Mouse (Mus musculus) heart, embryonic 15.5 days (tissue): ENCODE results near the gene Pan3. TPM values are rescaled to one million over a fixed set of nuclear protein-coding genes. Genes with fewer than 3 reads are reported as not detected.
A peak's percentile ranks its signal among the peaks of the same experiment; 100 is the strongest.

ENCODE experiments used
- ATAC-seq: fragments of 200-750 bp; cut with Nextera tagmentation; replicated peaks from 2 replicates; pipeline ENCODE4 v1.8.0; 2017; ENCODE audit warnings: low read depth, moderate TSS enrichment; ENCODE audit not compliant: insufficient number of reproducible peaks, insufficient read depth, low FRiP score
- H3K27ac ChIP-seq: fragments of 300-500 bp; sonication (generic); 2 replicates; pipeline ENCODE4 v1.5.1; 2015; ENCODE audit warnings: mild to moderate bottlenecking, inconsistent platforms
- H3K27me3 ChIP-seq: fragments of 300-500 bp; sonication (generic); 2 replicates; pipeline ENCODE4 v1.6.1; 2015; ENCODE audit warnings: inconsistent platforms
- H3K36me3 ChIP-seq: fragments of 300-500 bp; sonication (generic); 2 replicates; pipeline ENCODE4 v1.6.1; 2015; ENCODE audit warnings: mild to moderate bottlenecking, inconsistent platforms
- H3K4me1 ChIP-seq: fragments of 300-500 bp; sonication (generic); replicated peaks from 2 replicates; pipeline ENCODE4 v1.6.1; 2015; ENCODE audit warnings: inconsistent platforms
- H3K4me2 ChIP-seq: fragments of 300-500 bp; sonication (generic); 2 replicates; pipeline ENCODE4 v1.6.1; 2015; ENCODE audit warnings: inconsistent platforms, mild to moderate bottlenecking, moderate library complexity
- H3K4me3 ChIP-seq: fragments of 300-500 bp; sonication (generic); 2 replicates; pipeline ENCODE4 v1.5.1; 2015; ENCODE audit warnings: mild to moderate bottlenecking, inconsistent platforms
- H3K9ac ChIP-seq: fragments of 300-500 bp; sonication (generic); 2 replicates; pipeline ENCODE4 v1.6.1; 2015; ENCODE audit warnings: mild to moderate bottlenecking, inconsistent platforms
- H3K9me3 ChIP-seq: fragments of 300-500 bp; sonication (generic); replicated peaks from 2 replicates; pipeline ENCODE4 v1.6.1; 2016; ENCODE audit warnings: inconsistent platforms
- WGBS: fragments of 180-500 bp; shearing (Covaris S2); methylation state at CpG from one replicate; pipeline ENCODE4 v1.1.7; 2015; ENCODE audit warnings: mixed read lengths; 5-methylcytosine and 5-hydroxymethylcytosine counted together
- polyA plus RNA-seq: library from polyadenylated mRNA; unstranded; fragments of >200 nt; fragmentation: Nextera tagmentation; extraction: Ambion mirVana; gene quantifications from 2 replicates; pipeline ENCODE4 v1.2.1, GENCODE M21; 2015

Gene Pan3
- polyA plus RNA-seq, 1 experiment from 2014 or later, result 43.5 TPM

GRCm38 (mm10) chr5:147492511-147492910, 62.5 kb downstream of the Pan3 start:
- H3K4me3 ChIP-seq, result no peak overlapping the region

GRCm38 (mm10) chr5:147493205-147493604, 63.2 kb downstream of the Pan3 start:
- H3K27ac ChIP-seq, result no peak overlapping the region
- no peak for ATAC-seq
- H3K36me3 ChIP-seq, result no peaks in the 10 kb centered on the region
- H3K27me3 ChIP-seq, result no peaks in the 10 kb centered on the region
- H3K4me3 ChIP-seq, result no peak overlapping the region
- no peaks in the 10 kb centered on the region for H3K9me3 ChIP-seq
- peaks cover 12% of the 10 kb centered on the region; the same call in 1 of the 2 replicates for H3K4me1 ChIP-seq
- no peak overlapping the region for H3K9ac ChIP-seq
- H3K4me2 ChIP-seq, result no peak overlapping the region
- WGBS, result 59% methylated on average over 1 of the region's 1 CpGs

More at GRCm38 (mm10) chr5:147492511-147492910, 62.5 kb downstream of the Pan3 start:
- no peak for ATAC-seq
- Histone ChIP-seq H3K27me3 (no peaks in the 10 kb centered on the region), H3K4me1 (peaks cover 12% of the 10 kb centered on the region; the same call in 1 of the 2 replicates), H3K36me3 (no peaks in the 10 kb centered on the region), H3K9me3 (no peaks in the 10 kb centered on the region), H3K4me2 (no peak overlapping the region), H3K27ac (no peak overlapping the region), H3K9ac (no peak overlapping the region)
- 72% methylated on average over 3 of the region's 3 CpGs for WGBS

- Histone ChIP-seq H3K27ac (no peak overlapping the region), H3K9ac (no peak overlapping the region)
- 81% methylated on average over 8 of the region's 8 CpGs for WGBS
These were observed 63.7 kb downstream of the Pan3 start for GRCm38 (mm10) chr5:147493685-147494084.

GRCm38 (mm10) chr5:147494388-147494787, 64.4 kb downstream of the Pan3 start:
- Histone ChIP-seq H3K27me3 (no peaks in the 10 kb centered on the region), H3K27ac (0 out of 2 replicates have a peak overlapping the region, but pooled peaks have one; percentile 15), H3K4me2 (no peak overlapping the region), H3K4me1 (peaks cover 12% of the 10 kb centered on the region; the same call in 1 of the 2 replicates), H3K9me3 (no peaks in the 10 kb centered on the region), H3K9ac (no peak overlapping the region), H3K4me3 (no peak overlapping the region), H3K36me3 (no peaks in the 10 kb centered on the region)
- no peak for ATAC-seq
- 68% methylated on average over 4 of the region's 4 CpGs for WGBS

More at GRCm38 (mm10) chr5:147493685-147494084, 63.7 kb downstream of the Pan3 start:
- H3K4me1 ChIP-seq, result peaks cover 12% of the 10 kb centered on the region; the same call in 1 of the 2 replicates
- no peaks in the 10 kb centered on the region for H3K27me3 ChIP-seq
- no peak overlapping the region for H3K4me3 ChIP-seq
- no peak for ATAC-seq
- no peak overlapping the region for H3K4me2 ChIP-seq
- H3K36me3 ChIP-seq, result no peaks in the 10 kb centered on the region
- H3K9me3 ChIP-seq, result no peaks in the 10 kb centered on the region

GRCm38 (mm10) chr5:147494791-147495376, 64.9 kb downstream of the Pan3 start:
- no peaks in the 10 kb centered on the region for H3K27me3 ChIP-seq
- 56% methylated on average over 10 of the region's 10 CpGs for WGBS
- no peak overlapping the region for H3K4me3 ChIP-seq
- H3K36me3 ChIP-seq, result no peaks in the 10 kb centered on the region
- ATAC-seq, result no peak
- no peak overlapping the region for H3K9ac ChIP-seq
- peaks cover 12% of the 10 kb centered on the region; the same call in 1 of the 2 replicates for H3K4me1 ChIP-seq
- no peaks in the 10 kb centered on the region for H3K9me3 ChIP-seq
- no peak overlapping the region for H3K4me2 ChIP-seq
- no peak overlapping the region for H3K27ac ChIP-seq

GRCm38 (mm10) chr5:147495961-147496360, 66.0 kb downstream of the Pan3 start:
- no peaks in the 10 kb centered on the region for H3K27me3 ChIP-seq
- H3K27ac ChIP-seq, result no peak overlapping the region
- H3K4me2 ChIP-seq, result no peak overlapping the region
- H3K9me3 ChIP-seq, result no peaks in the 10 kb centered on the region
- ATAC-seq, result no peak
- 86% methylated on average over 2 of the region's 2 CpGs for WGBS
- H3K4me1 ChIP-seq, result peaks cover 8% of the 10 kb centered on the region; the same call in 1 of the 2 replicates
- no peak overlapping the region for H3K4me3 ChIP-seq
- H3K9ac ChIP-seq, result no peak overlapping the region
- no peaks in the 10 kb centered on the region for H3K36me3 ChIP-seq

GRCm38 (mm10) chr5:147496921-147497320, 67.0 kb downstream of the Pan3 start:
- H3K27me3 ChIP-seq, result no peaks in the 10 kb centered on the region
- H3K9me3 ChIP-seq, result no peaks in the 10 kb centered on the region
- peaks cover 8% of the 10 kb centered on the region; the same call in 1 of the 2 replicates for H3K4me1 ChIP-seq
- 81% methylated on average over 4 of the region's 4 CpGs for WGBS
- ATAC-seq, result no peak
- H3K4me2 ChIP-seq, result no peak overlapping the region
- no peak overlapping the region for H3K9ac ChIP-seq
- H3K36me3 ChIP-seq, result no peaks in the 10 kb centered on the region
- no peak overlapping the region for H3K4me3 ChIP-seq
- no peak overlapping the region for H3K27ac ChIP-seq

- Histone ChIP-seq H3K4me2 (no peak overlapping the region), H3K4me1 (peaks cover 8% of the 10 kb centered on the region; the same call in 1 of the 2 replicates), H3K9ac (no peak overlapping the region), H3K27ac (no peak overlapping the region), H3K9me3 (no peaks in the 10 kb centered on the region), H3K4me3 (no peak overlapping the region), H3K27me3 (no peaks in the 10 kb centered on the region), H3K36me3 (no peaks in the 10 kb centered on the region)
- WGBS, result 55% methylated on average over 3 of the region's 3 CpGs
- no peak for ATAC-seq
These were observed 67.8 kb downstream of the Pan3 start for GRCm38 (mm10) chr5:147497714-147498113.

- Histone ChIP-seq H3K27me3 (no peaks in the 10 kb centered on the region), H3K4me2 (no peak overlapping the region), H3K4me3 (no peak overlapping the region), H3K27ac (no peak overlapping the region), H3K4me1 (no peaks in the 10 kb centered on the region), H3K9ac (no peak overlapping the region), H3K36me3 (no peaks in the 10 kb centered on the region), H3K9me3 (no peaks in the 10 kb centered on the region)
- no peak for ATAC-seq
- WGBS, result 87% methylated on average over 2 of the region's 2 CpGs
These were observed 71.6 kb downstream of the Pan3 start for GRCm38 (mm10) chr5:147501456-147501998.

GRCm38 (mm10) chr5:147502921-147503320, 73.0 kb downstream of the Pan3 start:
- Histone ChIP-seq H3K36me3 (no peaks in the 10 kb centered on the region), H3K9ac (no peak overlapping the region), H3K4me2 (no peak overlapping the region), H3K9me3 (no peaks in the 10 kb centered on the region), H3K4me3 (no peak overlapping the region), H3K4me1 (peaks cover 3% of the 10 kb centered on the region; the same call in 1 of the 2 replicates), H3K27me3 (no peaks in the 10 kb centered on the region), H3K27ac (no peak overlapping the region)
- 63% methylated on average over 2 of the region's 2 CpGs for WGBS
- no peak for ATAC-seq

- Histone ChIP-seq H3K4me2 (no peak overlapping the region), H3K9me3 (no peaks in the 10 kb centered on the region), H3K27me3 (no peaks in the 10 kb centered on the region), H3K4me1 (peaks cover 5% of the 10 kb centered on the region; the same call in 1 of the 2 replicates), H3K4me3 (no peak overlapping the region), H3K9ac (no peak overlapping the region), H3K36me3 (no peaks in the 10 kb centered on the region), H3K27ac (no peak overlapping the region)
- no peak for ATAC-seq
- 94% methylated on average over 9 of the region's 9 CpGs for WGBS
These were observed 81.4 kb downstream of the Pan3 start for GRCm38 (mm10) chr5:147511350-147511749.

- peaks cover 40% of the 10 kb centered on the region for H3K36me3 ChIP-seq
- no peak overlapping the region for H3K4me2 ChIP-seq
- 76% methylated on average over 6 of the region's 6 CpGs for WGBS
These were observed 97.0 kb downstream of the Pan3 start for GRCm38 (mm10) chr5:147527006-147527405.

More at GRCm38 (mm10) chr5:147527006-147527405, 97.0 kb downstream of the Pan3 start:
- ATAC-seq, result no peak
- 0 out of 2 replicates have a peak, but pooled peaks cover 4% of the 10 kb centered on the region for H3K4me1 ChIP-seq
- no peak overlapping the region for H3K27ac ChIP-seq
- no peak overlapping the region for H3K4me3 ChIP-seq
- H3K27me3 ChIP-seq, result no peaks in the 10 kb centered on the region
- no peaks in the 10 kb centered on the region for H3K9me3 ChIP-seq
- no peak overlapping the region for H3K9ac ChIP-seq
